Mouse (Mus musculus) liver, embryonic 11.5 days (tissue): ENCODE measurements around the gene Cldn11. TPM values are rescaled to one million over a fixed set of nuclear protein-coding genes. Genes with fewer than 3 reads are reported as not detected.

Experiments
- ATAC-seq: fragments of 200-750 bp; cut with Nextera tagmentation; replicated peaks from 2 replicates; pipeline ENCODE4 v1.8.0; 2017; ENCODE audit warnings: moderate number of reproducible peaks, mild to moderate bottlenecking, moderate TSS enrichment, moderate library complexity; ENCODE audit not compliant: low FRiP score
- DNase-seq: peaks from one replicate; pipeline ENCODE4 v3.0.0-alpha.2; 2017; ENCODE audit warnings: low spot score
- H3K27ac ChIP-seq: fragments of 300-500 bp; sonication (generic); 2 replicates; pipeline ENCODE4 v1.5.1; 2014; ENCODE audit warnings: mild to moderate bottlenecking, low read depth, low read length, control low read depth
- H3K27me3 ChIP-seq: fragments of 300-500 bp; sonication (generic); replicated peaks from 2 replicates; pipeline ENCODE4 v1.6.1; 2014; ENCODE audit warnings: low read length, mixed read lengths; ENCODE audit not compliant: control insufficient read depth, insufficient read depth
- H3K36me3 ChIP-seq: fragments of 300-500 bp; sonication (generic); 2 replicates; pipeline ENCODE4 v1.6.1; 2014; ENCODE audit warnings: mild to moderate bottlenecking, low read length, moderate library complexity, mixed read lengths; ENCODE audit not compliant: control insufficient read depth, insufficient read depth
- H3K4me1 ChIP-seq: fragments of 300-500 bp; sonication (generic); replicated peaks from 2 replicates; pipeline ENCODE4 v1.6.1; 2014; ENCODE audit warnings: low read length, mixed read lengths; ENCODE audit not compliant: control insufficient read depth, insufficient read depth
- H3K4me2 ChIP-seq: fragments of 300-500 bp; sonication (generic); 2 replicates; pipeline ENCODE4 v1.6.1; 2014; ENCODE audit warnings: mild to moderate bottlenecking, control low read depth, moderate library complexity
- H3K4me3 ChIP-seq: fragments of 300-500 bp; sonication (generic); 2 replicates; pipeline ENCODE4 v1.5.1; 2014; ENCODE audit warnings: low read depth, low read length, control low read depth
- H3K9ac ChIP-seq: fragments of 300-500 bp; sonication (generic); 2 replicates; pipeline ENCODE4 v1.6.1; 2014; ENCODE audit warnings: low read depth, low read length, control low read depth
- H3K9me3 ChIP-seq: fragments of 300-500 bp; sonication (generic); 2 replicates; pipeline ENCODE4 v1.6.1; 2016; ENCODE audit warnings: low read length, inconsistent platforms, mixed read lengths; ENCODE audit not compliant: control insufficient read depth
- WGBS: fragments of 180-500 bp; shearing (Covaris S2); extraction: QIAGEN DNeasy Blood & Tissue Kit; methylation state at CpG from one replicate; pipeline ENCODE4 v1.1.7; 2014; 5-methylcytosine and 5-hydroxymethylcytosine counted together
- polyA plus RNA-seq: library from polyadenylated mRNA; unstranded; fragments of >200 nt; fragmentation: Nextera tagmentation; extraction: Ambion mirVana; gene quantifications from 2 replicates; pipeline ENCODE4 v1.2.1, GENCODE M21; 2014

Cldn11 gene
- polyA plus RNA-seq, 1 experiment from 2014 or later, result 0.89 TPM

DNA sequence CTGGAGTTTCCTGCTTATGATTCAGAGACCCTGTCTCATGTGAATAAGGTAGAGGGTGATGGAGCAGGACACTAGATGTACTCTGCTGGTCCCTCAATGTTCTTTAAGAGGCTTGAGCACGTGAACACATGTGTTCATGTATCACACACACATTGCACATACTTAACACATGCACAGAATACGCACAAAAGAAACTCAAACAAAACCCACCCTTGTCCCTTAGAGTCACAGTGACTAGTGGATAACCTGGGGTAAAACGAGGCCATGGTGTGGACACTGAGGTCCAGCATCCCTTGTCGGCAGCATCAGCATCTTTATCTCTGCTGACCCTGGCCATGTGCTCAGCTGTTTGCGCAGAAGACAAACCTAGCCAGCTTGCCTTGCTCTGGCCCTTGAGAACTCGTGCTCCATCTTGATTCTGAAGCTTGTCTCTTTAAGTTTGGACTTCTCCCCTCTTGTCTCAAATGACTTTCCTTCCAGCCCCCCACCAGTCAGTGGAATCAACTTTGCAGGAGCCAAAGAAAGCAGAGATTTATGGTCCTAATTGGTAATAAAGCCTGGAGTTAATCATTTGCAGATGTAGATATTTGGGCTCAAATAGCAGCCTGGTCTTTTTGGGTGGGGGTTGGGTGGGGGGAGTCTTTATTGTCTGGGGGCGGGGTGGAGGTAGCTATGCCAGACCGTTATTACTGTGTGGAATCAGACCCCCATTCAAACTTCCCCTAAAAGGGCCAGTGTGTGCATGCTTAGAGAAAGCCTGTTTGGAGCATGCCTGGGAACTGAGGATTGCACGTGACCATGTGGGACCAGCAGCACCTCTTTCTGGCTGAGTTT lies 62.7 kb downstream of the Cldn11 start:
- Histone ChIP-seq H3K27me3 (no peaks in the 10 kb centered on the region), H3K36me3 (no peaks in the 10 kb centered on the region), H3K9ac (no peak overlapping the region), H3K4me3 (no peak overlapping the region), H3K4me2 (no peak overlapping the region), H3K27ac (no peak overlapping the region), H3K9me3 (no peaks in the 10 kb centered on the region), H3K4me1 (no peaks in the 10 kb centered on the region)
- ATAC-seq (no peak), DNase-seq (no peak)
- WGBS, result 54% methylated on average over 9 of the region's 9 CpGs

DNA sequence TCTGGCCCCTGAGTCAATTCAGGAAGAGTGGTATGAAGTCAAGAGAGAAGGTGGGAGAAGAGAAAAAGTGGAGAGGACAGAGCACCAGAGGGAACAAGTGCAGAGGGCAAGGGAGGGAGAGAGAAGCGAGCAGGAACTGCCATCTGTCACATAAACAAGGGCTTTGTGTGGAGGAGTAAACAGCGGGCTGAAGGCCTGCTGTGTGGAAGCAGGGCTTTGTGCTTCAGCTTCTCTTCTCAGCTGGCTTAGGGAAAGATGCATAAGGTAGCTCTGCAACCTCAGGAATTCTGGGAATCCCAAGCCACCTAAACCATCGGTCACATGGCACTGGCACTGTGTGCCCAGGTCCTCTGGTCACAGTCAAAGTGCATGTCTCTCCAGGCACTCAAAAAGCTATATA lies 64.1 kb downstream of the Cldn11 start:
- Histone ChIP-seq H3K4me3 (no peak overlapping the region), H3K4me2 (no peak overlapping the region), H3K36me3 (no peaks in the 10 kb centered on the region), H3K9ac (no peak overlapping the region), H3K27ac (no peak overlapping the region), H3K4me1 (no peaks in the 10 kb centered on the region), H3K9me3 (no peaks in the 10 kb centered on the region), H3K27me3 (no peaks in the 10 kb centered on the region)
- DNase-seq (no peak), ATAC-seq (no peak)
- WGBS, result 44% methylated on average over 3 of the region's 3 CpGs

Other genes starting within 250 kb of the Cldn11 start
- gene Phc3, start 180.5 kb upstream of the Cldn11 start, polyA plus RNA-seq, result 4.3 and 5.6 TPM in 2 replicates
- 20.2 and 21.3 TPM in 2 replicates for gene Prkci, start 154.2 kb upstream of the Cldn11 start, polyA plus RNA-seq
- 14.2 and 16.6 TPM in 2 replicates for gene Skil, start 54.9 kb upstream of the Cldn11 start, polyA plus RNA-seq
- 0.08 and 0.13 TPM in 2 replicates for gene Slc7a14, start 160.5 kb downstream of the Cldn11 start, polyA plus RNA-seq